Mouse (Mus musculus): Measurements from ENCODE around the gene Nsf. TPM values are rescaled to one million over a fixed set of nuclear protein-coding genes. Genes with fewer than 3 reads are reported as not detected.
"Not testable (repeated sequence)": the region's sequence is repeated elsewhere in the genome, so short reads cannot be mapped to it uniquely, and the experiment has no call there.

Nsf gene
- 38.8 and 42.2 TPM in 2 replicates for polyA plus RNA-seq (2012; rRNA removed)

DNA sequence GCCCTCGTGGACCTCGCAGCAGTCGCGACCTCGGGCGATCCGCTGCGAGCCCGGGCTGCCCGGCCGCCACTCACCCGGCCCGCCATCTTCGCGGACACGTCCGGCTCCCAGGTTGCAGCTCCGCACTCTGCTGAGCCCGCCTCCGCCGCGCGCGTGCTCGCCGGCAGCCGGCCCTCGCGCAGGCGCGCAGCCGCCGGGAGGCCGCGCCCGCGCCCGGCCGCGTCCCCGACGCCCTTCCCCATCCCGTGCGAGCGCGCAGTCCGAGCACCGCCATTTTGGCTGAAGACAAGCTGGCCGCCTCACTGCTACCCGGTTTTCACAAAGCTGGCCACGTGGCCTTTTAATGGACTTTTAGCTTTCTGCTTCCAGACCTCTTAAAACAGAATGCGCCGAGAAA lies at the start of gene Nsf:
Nsf (minus strand) TSS at position 161 of the 397 bp plus-strand sequence.
- no peak for DNase-seq (ENCODE audit: low read depth)

DNA sequence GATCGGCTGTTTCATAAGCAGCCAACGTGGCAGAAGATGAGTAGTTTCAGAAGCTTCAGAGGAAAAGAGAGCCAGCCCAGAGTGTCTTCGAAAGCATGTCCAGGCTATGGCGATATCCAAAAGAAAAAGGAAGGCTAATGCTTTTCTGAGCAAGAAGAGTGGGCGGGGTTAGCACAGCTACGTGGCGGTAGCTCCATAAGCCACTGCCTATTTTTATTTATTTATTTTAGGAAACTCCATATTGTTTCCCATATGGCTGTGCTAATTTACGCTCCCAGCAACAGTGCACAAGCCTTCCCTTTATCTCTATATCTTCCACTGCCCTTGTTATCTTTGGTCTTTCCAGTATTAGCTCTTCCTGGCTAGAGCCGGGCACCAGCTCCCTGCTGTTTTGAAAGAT lies 49.5 kb upstream of the Nsf start:
- DNase-seq (ENCODE audit: low read depth): no peak

DNA sequence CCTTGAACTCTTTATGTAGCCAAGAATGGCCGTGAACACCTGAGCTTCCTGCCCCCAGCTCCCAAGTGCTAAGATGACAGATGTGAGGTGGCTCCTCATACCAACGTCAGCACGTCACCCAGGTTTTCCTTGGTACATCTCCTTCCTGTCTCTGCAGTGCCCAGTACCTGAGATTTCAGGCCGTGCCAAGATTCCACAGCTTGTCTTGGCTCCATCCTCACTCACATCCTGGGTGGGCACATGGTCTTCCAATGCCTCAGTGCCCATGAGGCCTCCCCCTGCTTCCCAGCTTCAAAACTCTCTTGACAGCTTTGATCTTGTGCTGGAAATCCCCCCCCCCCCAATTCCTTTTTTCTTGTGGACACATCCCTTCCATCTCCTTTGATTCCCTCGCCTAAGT lies 48.3 kb upstream of the Nsf start:
- no peak for DNase-seq (ENCODE audit: low read depth)

DNA sequence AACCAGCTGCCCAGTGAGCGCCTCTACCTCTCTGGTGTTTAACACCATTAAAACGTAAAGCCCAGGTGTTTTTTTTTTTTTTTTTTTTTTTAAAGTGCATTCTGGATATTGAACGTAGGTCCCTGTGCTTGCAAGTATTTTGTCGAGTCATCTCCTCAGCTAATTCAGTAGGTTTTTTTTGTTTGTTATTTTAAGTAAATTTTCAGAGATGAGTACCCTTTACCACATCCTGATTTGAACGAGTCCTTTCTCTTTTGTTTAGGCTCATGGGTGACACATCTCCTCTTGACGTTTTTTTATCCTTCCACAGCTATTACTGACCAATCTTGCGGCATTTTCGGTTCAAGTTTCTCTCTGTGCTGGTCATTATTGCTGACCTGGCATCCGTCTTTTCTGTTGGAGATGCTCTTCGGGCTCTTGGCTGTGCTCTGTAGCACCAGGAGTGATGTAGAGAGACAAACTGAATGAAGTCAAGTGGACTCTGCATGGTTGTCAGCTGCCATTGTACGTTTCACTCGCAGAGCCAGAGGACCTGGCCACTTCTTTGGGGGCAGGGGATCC lies 47.6 kb upstream of the Nsf start:
- no peak for DNase-seq (ENCODE audit: low read depth)

DNA sequence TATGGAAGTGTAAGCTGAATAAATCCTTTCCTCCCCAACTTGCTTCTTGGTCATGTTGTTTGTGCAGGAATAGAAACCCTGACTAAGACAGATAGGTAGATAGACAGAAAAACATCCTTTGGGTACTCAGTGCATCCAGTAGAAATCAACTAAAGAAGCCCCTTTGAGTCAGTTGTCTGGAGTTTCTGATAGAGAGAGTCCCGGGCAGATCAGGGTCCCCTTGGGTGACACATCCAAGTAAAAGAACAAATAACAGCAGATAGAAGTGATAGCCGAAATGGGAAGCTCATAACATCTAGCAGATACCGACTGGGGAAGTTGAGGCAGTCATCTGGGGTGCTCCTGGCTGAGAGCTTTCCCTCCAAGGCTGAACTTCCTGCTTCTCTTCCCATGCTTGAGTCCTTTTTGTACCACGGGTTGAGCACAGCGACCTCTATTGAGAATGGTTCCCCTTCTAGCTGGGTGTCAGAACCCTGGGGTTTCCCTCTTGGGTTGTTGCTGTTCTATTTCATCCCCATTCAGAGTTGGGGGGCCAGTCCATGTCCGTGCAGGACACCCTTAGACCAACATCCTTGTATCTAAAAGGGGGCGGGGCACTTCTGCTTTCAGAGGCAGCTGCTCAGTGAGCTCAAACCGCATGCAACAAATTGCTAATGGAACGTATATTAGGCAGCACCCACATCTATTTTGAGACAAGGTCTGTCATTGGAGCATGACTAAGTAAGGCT lies 47.0 kb upstream of the Nsf start:
- no peak for DNase-seq (ENCODE audit: low read depth)

DNA sequence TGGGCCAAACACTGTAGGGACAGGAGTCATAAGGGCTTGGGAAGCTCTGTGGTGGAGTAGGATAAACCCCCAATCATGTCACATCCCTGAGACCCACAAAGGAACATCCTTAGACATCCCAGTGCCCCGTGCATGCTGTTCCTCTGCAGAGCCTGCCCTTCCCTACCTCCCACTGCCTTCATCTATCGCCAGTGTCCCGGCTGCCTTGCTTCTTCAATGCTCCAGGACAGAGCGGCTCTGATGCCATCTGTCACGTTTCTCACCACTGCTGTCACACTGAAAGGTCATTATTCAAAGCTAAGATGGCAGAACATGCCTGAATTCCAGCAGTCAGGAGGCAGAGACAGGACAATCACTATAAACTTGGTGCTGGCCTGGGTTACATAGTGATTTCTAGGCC lies 44.9 kb upstream of the Nsf start:
- no peak for DNase-seq (ENCODE audit: low read depth)

DNA sequence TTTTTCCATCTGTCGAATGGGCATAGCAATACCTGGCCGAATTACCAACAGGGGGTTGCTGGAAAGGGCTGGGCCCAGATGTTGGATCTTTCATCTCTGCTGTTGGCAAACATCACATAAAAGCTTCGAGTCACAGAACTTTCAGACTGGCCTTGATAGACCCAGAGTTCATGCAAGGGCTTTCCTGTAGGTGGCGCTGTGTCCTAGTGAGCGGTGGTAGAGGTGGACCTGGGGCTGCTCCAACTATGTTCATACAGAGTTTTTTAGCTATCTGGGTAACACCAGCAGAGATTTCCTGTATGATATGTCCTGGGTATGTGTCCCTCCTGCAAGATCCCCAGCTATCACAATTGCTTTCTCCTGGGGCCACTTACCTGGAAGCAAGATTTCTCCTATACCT lies 43.5 kb upstream of the Nsf start:
- DNase-seq (ENCODE audit: low read depth): no peak

DNA sequence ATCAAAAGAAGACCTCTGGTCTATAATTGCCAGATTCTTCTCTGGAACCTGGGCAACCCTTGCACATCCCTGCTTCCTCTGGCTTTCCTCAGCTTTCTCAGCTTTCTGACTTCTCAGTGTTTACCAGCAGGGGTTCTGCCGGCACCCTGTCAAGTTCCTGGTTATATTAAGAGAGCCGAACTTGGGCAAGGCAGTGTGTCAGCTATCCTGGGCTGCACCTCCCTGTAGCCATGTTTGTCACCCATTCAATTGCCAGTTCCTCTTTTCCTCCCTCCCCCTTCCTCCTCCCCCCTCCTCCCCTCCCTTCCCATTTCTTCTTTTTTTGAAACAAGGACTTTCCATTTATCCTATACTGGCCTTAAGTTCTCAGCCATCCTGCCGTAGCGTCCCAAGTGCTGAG lies 38.8 kb upstream of the Nsf start:
- DNase-seq (ENCODE audit: low read depth): no peak

DNA sequence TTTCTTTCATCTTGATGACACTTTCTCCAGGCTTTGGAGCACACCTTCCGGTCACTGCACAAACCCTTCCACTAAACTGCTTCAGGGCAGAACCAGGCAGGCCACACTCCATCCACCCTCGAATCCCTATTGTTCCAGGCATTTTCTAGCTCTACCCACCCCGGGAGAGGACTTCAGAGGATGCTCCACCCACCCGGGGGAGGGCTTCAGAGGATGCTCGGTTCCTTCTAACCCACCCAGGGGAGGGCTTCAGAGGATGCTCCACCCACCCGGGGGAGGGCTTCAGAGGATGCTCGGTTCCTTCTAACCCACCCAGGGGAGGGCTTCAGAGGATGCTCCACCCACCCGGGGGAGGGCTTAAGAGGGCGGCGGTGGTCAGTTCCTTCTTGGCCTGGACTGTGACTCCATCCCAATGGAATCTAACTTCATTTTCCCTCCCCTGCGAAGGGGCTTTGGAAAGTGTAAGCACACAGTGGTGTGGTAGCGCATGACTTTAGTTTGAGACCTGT lies 36.2 kb upstream of the Nsf start:
- DNase-seq (ENCODE audit: low read depth): not testable (repeated sequence)

DNA sequence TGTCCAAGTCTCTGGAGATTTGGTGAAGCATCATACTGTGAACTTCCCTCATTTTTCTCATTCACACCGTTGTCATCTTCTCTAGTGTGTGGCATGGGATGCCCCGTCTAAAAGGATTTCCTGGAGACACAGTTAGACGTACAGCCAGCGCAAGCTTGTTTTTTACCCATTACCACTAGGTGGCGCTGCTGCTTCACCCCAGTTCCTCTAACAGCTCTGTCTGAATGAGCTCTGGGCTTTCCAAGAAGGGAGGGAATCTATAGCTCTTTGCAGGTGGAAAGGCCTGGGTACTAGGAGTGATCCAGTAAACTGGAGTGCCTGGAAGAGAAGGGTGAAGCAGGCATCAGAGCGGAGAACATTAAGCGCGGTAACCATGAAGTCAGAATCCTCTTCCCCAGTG lies 33.6 kb upstream of the Nsf start:
- DNase-seq (ENCODE audit: low read depth): no peak

DNA sequence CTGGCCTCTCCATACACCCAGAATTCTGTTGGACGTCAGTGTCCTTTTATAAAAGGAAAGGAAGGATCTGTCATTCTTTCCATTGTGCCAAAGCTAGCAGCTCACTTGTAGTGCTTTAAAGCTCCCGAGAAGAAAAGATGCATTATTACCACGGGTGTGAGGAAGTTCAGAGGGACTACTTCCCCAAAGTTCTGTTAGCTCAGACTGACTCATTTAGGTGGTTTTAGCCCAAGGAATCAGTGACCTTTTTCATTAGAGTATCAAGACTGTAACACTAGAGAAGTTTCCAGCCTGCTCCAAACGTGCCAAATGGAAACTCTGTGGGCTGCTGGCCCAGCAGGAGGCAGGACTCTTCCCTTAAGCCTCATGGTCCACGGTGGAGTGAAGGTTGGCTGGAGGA lies 30.2 kb upstream of the Nsf start:
- DNase-seq (ENCODE audit: low read depth): no peak

DNA sequence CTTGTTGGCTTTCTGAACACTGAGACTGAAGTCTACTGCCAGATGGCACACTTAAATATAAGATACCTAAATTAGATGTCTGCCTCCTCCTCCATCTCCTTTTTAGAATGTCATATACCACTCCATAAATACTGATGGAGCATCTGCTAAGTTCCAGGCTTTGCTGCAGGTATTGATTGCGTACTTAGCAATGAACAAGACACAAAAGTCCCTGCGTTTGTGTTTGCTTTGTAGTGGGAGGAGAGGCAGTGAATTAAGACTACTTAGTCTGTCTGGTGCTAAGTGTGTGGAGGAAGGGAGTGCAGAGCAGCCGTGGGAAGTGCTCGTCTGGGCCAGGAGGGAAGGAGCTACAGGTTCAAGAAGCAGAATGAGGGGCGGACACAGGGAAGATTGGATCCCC lies 28.0 kb upstream of the Nsf start:
- no peak for DNase-seq (ENCODE audit: low read depth)

DNA sequence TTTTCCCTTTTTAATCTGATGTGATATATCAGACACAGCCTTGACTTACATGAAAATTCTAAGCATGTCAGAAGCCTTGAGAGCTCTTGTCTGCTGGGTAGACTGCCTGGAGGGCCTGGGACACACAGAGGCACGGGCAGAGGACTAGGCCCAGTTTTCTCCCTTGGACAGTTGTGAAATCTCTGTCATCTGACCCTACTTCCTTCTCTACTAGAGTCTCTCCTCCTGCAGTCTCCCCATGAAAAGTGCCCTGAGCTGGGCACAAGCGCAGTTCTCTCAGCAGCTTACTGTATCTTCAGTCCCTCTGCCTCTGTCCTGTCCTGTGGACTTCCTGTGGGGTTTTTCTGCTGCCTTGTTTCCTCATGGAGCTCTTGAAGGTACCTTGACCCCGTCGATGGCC lies 25.5 kb upstream of the Nsf start:
- DNase-seq (ENCODE audit: low read depth): no peak

DNA sequence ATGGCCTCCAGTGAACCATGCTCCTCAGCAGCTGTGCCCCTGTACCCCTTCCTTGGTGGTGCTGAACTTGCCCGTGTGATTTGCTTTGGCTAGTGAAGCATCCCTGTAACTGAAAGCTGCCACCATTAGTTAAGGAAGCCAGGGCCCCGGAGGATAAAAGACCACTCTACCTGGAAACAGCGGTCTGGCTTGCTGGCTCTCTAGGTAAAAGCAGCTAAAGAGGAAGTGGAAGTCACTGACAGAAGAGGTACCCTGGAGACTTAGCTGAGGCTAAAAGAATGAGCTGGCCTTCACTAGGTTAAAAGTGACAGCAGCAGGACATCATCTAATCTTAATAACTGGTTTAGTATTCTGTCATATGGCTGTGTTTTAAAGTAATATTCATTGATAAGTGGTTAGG lies 17.0 kb upstream of the Nsf start:
- no peak for DNase-seq (ENCODE audit: low read depth)

DNA sequence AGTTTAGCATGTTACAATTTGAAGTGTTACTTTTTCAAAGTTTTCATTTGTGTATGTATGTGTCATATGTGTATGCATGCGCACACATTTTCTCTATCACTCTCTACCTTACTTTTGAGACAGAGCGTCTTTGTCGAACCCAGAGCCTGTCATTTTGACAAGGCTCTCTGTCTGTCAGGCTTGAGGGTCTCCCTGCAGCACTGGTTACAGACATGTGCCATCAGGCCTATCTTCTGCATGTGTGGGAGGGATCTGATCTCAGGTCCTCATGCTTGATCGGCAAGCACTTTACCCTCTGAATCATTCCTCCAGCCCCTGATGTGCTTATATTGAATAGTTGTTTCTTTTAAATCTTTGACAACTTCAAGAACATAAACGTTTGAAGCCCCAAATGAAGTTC lies 15.4 kb upstream of the Nsf start:
- DNase-seq (ENCODE audit: low read depth): no peak

DNA sequence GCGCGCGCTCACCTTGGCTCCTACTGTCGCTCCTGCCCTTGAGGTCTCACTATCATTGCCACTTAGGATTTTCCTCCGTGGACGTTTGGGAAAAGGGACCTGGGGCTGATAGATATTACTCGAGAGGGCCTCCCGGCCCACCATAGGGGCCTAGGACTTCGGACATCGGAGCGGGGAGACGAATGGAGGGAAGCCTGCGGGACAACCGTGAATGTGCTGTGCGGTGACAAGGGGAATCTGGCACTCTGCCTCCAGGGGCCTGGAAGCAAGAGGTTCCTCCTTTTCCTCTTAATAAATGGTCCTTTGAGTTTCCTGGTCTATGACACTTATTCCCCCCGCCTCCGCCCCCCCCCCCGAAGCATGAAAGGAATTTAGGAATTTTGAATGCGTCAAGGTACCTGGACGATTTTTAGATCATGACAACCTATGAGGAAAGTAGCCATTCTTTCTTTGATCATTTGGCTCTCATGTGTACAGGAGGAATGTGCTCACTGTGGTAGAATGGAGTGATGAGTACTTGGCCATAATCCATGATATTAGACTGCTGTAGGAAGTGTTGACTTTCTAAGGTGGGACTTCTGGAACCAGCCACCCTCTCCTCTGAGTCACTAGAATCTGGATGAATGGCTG lies 13.4 kb upstream of the Nsf start:
- no peak for DNase-seq (ENCODE audit: low read depth)

DNA sequence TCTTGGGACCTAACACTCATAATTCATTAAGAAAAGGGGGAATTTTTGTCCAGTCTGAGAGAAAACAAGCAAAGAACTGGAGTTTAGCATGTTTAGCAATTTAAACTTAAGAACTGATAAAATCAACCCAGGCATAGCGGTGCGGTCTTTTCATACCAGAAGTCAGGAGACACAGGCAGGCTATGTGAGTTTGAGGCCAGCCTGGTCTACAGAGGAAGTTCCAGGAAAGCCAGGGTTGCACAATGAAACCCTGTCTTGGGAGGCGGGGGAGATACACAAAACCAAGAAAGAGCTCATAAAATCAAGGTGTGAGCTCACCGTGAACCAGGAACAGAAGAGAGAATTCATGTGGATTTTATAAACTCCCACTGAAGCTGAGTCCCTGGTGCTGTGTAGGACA lies 3.0 kb upstream of the Nsf start:
- no peak for DNase-seq (ENCODE audit: low read depth)

DNA sequence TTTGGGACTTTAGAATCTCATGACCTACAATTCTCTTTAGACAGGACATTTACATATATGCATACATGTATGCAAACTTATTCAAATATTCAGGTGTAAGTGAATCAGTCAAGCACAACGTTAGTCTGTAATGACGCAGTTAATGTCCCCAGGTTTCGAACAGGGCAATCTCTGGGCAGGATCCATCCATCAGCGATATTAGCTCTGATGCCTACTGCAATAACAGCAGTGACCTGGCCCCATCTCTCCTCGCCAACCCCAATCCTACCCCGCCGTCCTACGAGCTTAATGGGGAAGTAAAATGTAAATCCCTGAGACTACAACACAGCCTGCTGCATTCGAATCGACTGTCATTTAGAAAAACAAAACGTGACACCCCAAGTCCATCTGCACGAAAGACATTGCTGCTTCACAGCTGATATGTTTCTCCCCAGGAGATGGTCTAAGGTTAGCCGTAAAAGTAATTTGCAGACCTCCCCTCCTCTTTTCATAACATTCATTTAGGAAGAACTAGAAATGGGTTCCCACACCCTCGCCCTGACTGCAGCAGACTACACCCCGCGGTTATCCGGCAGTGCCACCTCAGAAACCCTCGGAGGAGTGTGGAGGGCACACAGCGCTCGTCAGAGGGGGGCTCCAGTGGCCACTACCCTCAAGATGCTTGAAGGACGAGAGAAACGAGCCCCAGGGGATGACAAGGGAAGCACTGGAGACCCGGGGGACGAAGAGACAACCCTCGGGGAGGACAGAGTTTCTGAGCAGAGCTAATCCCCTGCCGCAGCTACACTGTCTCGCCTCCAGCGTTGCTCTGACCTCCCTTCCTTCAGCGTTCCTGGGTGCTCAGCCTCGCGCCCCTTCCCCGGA lies 592 bp downstream of the Nsf start:
- DNase-seq (ENCODE audit: low read depth): no peak

DNA sequence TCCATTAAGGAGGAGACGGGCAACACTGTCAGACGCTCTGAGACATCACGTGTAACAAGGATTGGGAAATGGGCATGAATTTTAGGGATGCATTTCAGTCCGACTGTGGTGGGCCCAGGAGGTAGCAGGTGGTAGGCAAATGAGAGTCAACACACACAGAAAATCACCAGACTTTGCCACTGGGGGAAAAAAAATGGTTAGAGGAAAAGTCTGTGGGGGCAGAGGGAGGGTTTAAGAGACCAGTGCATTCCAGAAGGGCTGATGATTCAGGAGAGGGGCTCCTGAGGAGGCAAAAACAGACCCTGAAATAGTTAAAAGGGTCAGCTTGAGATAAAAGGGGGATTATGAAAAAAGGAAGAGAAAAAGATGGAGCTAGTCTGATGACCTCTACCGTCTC lies 1.2 kb downstream of the Nsf start:
- DNase-seq (ENCODE audit: low read depth): no peak

DNA sequence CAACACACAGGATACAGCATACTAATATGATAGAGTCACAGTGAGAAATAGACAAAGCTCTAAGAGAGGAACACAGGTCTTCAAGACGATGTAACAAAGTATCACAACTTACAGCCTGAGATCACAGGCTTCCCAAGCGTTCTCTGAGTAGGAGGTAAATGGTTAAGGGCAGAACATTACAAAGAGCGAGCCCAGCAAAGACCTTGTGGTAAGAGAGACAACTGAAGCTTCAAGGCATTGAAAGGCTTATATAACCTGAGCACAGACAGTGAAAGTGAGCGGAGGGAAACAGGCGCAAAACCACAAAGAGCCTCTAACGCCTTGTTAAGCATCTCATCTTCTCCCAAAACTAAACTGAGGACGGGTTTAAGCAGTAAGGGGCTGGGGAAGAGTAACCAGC lies 2.8 kb downstream of the Nsf start:
- DNase-seq (ENCODE audit: low read depth): no peak

DNA sequence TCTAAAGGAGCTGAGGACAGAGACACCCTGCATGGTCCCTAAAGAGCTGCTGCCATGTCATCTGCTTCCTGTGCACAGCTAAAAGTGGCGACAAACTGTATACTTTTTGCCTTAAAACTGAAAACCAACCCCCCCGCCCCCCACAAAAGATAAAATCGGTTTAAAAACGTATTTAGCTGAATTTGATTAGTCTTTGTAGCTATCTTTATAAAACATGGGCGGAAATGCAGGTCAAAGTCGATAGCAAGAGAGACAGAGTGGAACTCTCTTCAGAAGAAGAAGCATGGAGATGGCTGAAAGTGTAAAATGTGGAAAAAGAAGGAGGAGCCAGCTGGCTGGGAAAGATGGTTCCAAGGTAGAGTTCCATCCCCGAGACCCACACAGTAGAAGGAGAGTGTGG lies 4.9 kb downstream of the Nsf start:
- no peak for DNase-seq (ENCODE audit: low read depth)

DNA sequence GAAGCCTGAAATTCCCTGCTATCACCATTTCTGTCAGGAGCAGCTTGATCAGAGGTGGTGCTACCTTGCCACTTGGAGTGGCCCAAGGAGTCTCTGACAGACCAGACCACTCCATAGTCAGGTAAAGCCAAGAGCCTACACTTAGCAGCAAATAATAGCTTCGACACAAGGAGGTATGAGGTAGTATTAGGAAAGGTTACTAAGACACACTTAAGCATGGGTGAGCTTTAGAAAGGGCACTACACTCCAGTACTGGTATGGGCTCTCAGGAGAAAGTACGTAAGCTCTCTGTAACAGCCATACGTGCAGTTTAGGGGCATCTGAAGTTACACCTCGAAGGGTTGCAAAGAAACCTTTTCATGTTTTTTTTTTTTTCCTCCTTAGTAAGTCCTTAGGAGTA lies 11.1 kb downstream of the Nsf start:
- no peak for DNase-seq (ENCODE audit: low read depth)
